Mouse (Mus musculus): ENCODE results near the gene Iqcd. TPM values are rescaled to one million over a fixed set of nuclear protein-coding genes. Genes with fewer than 3 reads are reported as not detected.

The Iqcd gene
- under 1 TPM; 0.36 to 0.40 TPM for total RNA-seq (2021)
- long read RNA-seq, experiment 1, partial matches to known transcripts: 1 of 1 reads
- long read RNA-seq, experiment 1, other reads (novel, unspliced or antisense): 0 of 1 reads
- long read RNA-seq, experiment 2: 0 reads

DNA sequence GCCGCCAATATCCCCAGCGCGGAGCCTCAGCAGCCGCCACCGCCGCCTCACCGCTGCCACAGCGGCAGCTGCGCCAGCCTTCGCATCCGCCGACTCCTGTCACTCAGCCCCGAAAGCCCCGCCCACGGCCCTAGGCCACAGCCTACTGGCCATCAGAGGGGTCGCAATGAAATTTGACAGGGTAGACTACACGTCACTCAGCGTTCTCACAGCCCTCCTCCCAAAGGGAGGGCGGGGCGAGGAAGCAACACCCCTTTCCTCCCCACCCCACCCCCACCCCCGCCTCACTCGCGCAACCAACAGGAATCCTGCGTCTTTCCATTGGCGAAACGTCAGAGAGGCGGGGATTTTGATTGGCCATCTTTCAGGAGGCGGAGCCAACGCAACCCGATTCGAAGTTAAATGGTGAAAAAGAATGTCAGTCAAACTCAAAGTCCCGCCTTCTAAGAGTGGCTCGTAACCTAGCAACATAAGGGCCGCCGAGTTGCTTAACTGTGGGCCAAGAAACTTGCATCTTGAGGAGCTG, at the start of gene Iqcd, which contains the start of gene Tpcn1:
TSS of gene Iqcd (plus strand) at position 448 of the 526 bp plus-strand sequence.
TSS of gene Tpcn1 (minus strand) at position 105 of the 526 bp plus-strand sequence.
- peak; percentile 99 to 100 for DNase-seq

DNA sequence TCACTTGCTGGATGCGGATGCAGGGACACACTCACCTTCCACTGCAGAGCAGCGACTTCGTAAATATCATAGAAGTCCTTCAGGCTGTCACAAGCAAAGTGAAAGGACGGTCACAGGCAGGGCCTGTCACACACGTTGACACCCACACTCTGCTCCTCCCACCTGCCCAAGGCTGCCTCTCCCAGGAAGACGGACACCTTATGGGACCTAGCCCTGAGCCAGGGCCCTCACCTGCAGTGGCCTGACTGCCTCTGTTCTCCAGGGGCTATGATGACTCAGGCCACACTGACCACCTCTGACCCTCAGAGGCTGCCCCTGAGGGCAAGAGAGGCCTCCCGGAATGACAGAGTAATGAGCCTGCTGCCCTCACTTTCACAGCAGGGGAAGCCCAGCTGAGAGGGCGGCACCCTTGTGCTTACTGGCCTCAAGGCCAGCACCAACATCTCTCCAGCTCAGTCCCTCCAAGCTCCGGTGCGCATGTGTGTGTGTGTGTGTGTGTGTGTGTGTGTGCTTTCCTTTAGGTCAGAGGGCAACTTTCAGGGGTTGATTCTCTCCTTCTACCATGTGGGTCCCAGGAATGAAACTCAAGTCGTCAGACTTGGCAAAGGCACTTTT, 40.5 kb upstream of the Iqcd start:
- DNase-seq: no peak

- no peak for DNase-seq
These were observed 38.7 kb upstream of the Iqcd start for GRCm38 (mm10) chr5:120550137-120550536.

DNA sequence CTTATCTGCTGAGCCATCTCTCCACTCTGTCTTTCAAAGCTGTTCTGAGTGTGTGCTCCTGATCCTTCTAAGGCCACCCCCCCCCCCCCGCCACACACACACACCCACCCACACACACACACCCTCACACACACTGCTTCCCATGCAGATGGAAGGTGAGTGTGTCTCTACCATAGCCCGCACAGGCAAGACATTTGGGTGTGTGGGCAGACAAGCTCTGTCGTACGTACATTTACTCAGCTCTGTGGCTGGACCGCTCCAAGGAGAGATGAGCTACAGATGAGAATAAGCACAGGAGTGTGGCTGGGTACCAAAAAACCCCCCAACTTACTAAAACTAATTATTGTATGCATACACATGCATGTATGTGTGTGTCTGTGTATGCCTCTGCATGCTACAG, 38.1 kb upstream of the Iqcd start:
- no peak for DNase-seq

DNA sequence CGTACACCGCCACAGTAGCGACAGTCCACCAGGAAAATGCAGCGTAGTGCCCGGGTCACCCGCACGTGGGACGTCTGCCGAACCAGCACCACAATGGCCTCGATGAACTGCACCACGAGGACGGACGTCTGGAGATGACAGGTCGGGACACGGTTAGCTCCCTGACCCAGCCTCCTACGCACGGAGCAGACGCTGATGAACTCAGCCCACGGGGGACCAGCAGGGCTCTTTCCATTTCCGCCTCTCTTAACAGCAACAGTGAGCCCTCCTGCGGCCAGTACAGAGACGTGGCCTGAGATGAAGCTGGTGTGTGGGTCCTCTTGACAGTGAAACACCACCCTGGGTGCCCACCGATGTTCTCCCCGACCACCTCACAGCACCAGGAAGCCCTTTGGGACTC, 32.9 kb upstream of the Iqcd start:
- no peak for DNase-seq

DNA sequence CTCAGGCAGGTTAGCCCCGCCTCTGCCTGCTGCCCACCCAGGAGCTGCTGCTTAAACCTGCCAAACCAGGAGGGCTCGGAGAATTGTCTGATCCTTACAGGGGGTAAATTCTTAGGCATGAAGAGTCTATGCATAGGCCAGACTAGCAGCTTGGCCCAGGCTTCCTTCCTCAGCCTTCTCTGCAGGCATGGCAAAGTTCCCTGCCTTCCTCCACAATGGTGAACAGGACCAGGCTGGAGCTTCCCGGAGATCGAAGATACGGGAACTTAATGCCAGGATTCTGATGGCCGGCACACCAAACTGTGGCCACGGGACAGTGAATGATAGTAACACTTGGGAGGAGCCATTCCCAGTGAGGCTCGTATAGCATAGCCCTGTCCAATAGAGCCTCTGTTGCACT, 30.8 kb upstream of the Iqcd start:
- DNase-seq: no peak

DNA sequence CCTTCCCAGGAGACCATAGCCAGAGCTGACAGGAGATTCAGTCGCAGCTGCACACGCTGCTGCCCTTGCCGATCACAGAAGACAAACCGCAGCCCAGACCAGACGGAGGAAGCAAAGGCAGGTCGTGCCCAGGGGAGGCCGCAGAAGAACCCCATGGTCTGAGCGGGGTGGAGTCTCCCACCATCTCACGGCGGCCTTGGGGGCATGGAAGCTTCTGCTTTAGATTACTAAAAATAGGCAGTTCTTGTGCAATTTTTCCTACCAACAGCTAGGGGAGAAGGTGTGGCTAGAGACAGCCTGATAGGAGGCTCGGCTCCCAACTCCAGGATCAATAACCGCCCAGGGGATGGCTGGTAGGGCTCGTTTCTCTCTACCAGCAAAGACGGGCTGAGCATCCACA, 30.1 kb upstream of the Iqcd start:
- peak in 1 of 2 experiments; percentile 55 for DNase-seq

DNA sequence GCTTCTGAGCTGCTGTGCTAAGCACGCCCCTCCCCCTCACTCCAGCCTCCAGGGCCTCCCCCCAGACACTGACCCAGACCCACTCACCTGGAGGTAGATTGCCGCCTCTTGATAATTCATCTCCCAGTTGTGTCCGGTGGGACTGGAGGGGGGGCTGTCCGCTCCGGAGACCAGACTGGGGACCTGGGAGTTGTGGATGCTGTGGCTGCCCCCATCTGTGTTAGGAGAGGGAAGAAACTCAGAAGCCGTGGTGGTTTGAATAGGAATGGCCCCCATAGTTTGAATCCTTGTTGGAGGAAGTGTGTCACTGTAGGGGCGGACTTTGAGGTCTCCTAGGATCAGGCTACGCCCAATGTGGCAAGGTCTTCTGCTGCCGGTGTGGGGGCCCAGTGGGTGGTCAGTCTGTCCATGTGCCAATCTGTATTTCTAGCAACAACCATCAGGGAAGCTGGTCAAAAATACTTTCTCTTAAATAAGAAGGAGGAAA, 28.6 kb upstream of the Iqcd start:
- no peak for DNase-seq

DNA sequence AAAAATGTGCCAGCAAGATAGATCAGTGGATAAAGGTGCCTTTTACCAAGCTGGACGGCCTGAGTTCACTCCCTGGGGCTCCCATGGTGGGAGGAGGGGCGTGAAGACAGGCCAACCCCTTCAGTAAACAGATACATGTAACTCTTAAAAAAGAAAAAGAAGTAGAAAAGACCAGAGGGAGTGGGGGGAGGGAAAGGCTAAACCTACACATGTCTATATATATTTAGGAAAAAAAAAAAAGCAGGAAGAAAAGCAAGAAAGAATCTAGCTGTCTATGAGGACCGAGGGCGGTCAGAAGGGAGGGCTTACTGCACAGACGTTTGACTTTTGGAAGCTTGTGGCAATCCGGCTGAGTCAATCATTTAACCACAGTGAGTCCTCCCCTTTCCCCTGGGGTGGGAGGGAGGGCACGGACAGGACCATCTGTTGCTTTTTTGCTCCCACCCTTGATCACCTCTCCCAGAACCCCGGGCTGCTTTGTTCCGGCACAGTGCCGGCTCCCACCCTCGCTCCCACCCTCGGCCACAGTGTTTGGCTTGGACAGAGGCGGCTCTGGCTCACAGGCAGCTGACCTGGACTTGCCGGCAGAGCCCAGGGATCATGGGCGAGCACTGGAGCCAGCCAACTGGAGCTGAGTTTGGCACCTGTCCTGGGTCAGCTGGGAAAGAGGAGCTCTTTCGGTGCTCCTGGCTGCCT, 28.1 kb upstream of the Iqcd start:
- peak; percentile 70 to 81 for DNase-seq

GRCm38 (mm10) chr5:120562956-120563913, 25.6 kb upstream of the Iqcd start:
- DNase-seq: peak; percentile 75 to 81

DNA sequence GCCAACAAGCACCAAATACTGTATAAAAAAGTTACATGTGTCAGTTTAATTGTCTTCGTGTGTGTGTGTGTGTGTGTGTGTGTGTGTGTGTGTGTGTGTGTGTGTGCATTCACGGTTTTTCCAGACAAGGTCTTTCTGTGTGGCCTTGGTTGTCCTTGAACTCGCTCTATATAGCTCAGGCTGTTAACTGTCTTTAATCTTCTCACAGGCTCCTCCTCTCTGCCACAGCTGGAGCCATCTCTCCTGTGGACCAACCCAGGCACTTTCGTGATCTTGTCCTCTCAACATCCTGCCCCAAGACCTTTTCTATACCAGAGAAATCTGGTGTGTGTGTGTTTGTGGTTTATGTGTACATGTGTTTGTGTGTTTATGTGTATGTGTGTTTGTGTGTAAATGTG, 24.9 kb upstream of the Iqcd start:
- DNase-seq: no peak

DNA sequence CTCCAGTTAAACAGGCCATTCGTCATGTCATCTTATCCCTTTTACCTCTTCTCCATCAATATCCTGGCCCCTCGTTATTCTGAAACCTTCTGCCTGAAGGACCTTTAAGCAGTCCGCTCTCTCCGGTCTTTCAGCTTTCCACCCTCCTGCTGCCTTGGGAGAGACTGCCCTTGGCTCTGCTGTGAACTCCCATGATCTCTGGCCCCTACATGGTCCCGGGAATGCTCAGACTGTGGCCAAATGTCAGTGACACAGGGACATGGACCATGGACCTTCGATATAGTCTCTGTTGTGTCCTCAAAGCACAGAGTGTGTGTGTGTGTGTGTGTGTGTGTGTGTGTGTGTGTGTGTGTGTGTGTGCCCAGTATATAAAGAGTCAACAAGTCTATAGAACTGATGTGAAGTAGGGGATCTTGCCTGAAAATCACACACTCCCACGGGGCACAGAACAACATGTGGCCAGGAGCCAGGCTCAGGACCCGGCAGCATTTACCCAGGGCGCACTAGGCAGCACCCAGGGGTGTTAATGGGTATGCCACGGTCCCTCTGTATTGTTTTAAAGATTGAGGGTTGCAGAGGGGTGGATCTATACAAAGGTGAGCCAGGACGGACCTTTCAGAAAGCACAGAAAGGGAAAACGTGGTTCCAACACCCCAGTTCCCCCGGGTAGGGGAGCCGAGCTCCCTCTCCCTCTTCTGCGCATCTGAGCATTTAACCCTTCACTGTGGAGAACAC, 23.5 kb upstream of the Iqcd start:
- no peak for DNase-seq

DNA sequence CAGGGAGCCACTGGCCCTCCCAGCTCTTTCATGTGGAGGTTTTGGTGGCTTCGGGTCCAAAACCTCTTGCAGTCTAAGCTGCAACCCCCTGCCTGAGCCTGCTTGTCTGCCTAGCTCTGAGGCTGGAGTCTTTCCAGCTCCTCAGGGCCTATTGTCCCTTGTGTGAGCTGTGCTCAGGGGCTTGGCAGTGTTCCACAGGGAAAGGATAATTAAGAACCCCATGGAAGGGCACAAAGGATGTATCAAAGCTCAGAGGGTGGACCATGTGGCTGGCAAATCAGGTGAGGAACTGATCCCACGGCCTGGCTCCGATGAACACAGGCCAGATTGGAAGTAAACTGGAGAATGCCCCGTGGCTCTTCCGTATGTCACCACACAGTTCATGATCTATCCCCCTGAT, 22.7 kb upstream of the Iqcd start:
- DNase-seq: peak; percentile 44 to 58

GRCm38 (mm10) chr5:120566681-120567252, 22.0 kb upstream of the Iqcd start:
- DNase-seq: no peak

DNA sequence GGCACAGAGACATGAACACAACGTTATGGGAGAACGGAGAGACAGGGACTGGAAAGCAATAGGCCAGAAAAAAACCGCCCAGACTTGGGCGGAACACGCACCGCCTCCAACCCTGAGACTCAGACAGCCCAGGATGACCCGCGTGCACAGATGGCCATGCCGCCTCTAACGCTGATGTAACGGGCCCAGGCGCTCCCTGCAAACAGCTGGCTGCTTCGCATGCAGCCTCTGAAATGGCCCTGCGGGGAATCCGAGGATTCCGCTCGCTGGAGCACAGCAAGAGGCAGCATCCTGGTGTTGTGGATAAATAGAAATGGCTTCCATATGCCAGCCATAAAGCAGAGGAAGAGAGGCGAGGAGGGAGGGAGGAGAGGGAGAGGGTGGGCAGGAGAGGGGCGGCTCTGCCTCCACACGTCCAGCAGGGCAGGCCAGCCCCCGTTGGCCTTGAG, 21.5 kb upstream of the Iqcd start:
- peak; percentile 80 to 81 for DNase-seq

GRCm38 (mm10) chr5:120567761-120568211, 21.0 kb upstream of the Iqcd start:
- no peak for DNase-seq

DNA sequence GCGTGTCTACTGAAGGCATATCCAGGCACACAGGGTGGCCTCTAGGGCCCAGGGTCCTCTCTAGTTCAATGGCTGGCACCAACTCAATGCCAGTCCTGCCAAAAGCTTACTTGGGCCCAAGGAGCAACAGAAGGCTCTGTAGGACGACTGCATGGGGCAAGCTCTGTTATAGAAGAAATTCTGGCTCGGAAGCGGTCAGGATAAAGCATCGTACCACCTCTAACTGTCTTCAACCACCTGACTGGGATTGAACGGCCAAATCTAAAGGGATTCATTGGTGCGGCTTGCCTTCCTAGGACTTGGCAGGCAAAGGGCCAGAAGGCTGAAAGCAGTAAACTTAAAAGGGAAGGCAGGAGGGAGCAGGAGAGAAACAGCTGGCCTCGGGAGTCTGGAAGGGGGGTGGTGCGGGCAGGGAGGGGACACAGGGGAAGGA, 20.5 kb upstream of the Iqcd start:
- no peak for DNase-seq

DNA sequence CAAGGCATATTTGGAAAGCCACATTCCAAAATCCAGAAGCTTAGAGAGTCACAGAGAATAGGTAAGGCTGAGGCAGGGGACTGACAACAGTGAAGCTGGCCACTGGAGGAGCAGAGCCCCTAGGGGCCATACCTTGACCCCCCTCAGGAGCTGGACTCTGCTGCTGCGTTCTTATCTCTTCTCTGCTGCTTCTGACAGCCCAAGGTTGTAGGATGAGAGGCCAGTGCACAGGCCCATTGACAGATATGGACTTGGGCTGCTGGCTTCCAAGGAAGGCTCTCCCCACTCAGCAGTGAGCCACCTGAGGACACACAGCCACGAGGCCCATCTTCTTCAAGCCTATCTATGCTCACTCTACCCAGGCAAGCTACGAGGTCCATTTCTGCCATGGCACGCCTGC, 19.9 kb upstream of the Iqcd start:
- DNase-seq: peak in 1 of 2 experiments; percentile 53

- no peak for DNase-seq
These were observed 19.0 kb upstream of the Iqcd start for GRCm38 (mm10) chr5:120569791-120570190.

DNA sequence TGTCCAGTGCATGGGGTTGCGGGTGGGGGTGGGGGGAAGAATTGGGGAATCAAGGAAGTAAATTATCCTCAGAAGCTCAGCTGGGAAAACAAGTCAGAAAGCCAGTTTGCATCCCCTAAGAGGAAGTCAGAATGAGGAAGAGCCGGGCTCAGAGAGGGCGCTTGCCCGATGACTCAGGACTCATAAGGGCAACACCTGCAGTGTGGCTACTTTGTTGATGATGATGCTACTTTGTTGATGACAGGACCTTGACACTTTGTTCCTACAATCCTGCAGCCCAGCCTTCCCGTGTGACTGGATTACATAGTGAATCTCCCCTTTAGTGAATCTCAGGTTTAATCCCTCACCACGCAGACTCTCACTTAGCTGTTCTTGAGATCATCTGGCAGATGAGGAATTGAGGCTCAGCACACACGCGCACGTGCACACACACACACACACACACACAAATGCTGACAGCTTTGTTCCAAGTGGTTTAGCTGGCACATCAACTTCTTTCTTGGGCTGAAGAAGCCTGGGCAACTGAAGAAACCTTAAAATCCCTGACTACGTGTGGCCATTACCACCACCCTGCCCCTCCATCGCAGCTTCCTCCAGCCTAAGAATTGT, 18.4 kb upstream of the Iqcd start:
- no peak for DNase-seq

Measured in adrenal gland, postnatal 36 days (tissue).